Mouse (Mus musculus) liver, embryonic 11.5 days (tissue): Measurements from ENCODE around the gene Lmbr1l. TPM values are rescaled to one million over a fixed set of nuclear protein-coding genes. Genes with fewer than 3 reads are reported as not detected.

Experiments used
- ATAC-seq: fragments of 200-750 bp; cut with Nextera tagmentation; replicated peaks from 2 replicates; pipeline ENCODE4 v1.8.0; 2017; ENCODE audit warnings: moderate number of reproducible peaks, mild to moderate bottlenecking, moderate TSS enrichment, moderate library complexity; ENCODE audit not compliant: low FRiP score
- DNase-seq: peaks from one replicate; pipeline ENCODE4 v3.0.0-alpha.2; 2017; ENCODE audit warnings: low spot score
- H3K27ac ChIP-seq: fragments of 300-500 bp; sonication (generic); 2 replicates; pipeline ENCODE4 v1.5.1; 2014; ENCODE audit warnings: mild to moderate bottlenecking, low read depth, low read length, control low read depth
- H3K27me3 ChIP-seq: fragments of 300-500 bp; sonication (generic); replicated peaks from 2 replicates; pipeline ENCODE4 v1.6.1; 2014; ENCODE audit warnings: low read length, mixed read lengths; ENCODE audit not compliant: control insufficient read depth, insufficient read depth
- H3K36me3 ChIP-seq: fragments of 300-500 bp; sonication (generic); 2 replicates; pipeline ENCODE4 v1.6.1; 2014; ENCODE audit warnings: mild to moderate bottlenecking, low read length, moderate library complexity, mixed read lengths; ENCODE audit not compliant: control insufficient read depth, insufficient read depth
- H3K4me1 ChIP-seq: fragments of 300-500 bp; sonication (generic); replicated peaks from 2 replicates; pipeline ENCODE4 v1.6.1; 2014; ENCODE audit warnings: low read length, mixed read lengths; ENCODE audit not compliant: control insufficient read depth, insufficient read depth
- H3K4me2 ChIP-seq: fragments of 300-500 bp; sonication (generic); 2 replicates; pipeline ENCODE4 v1.6.1; 2014; ENCODE audit warnings: mild to moderate bottlenecking, control low read depth, moderate library complexity
- H3K4me3 ChIP-seq: fragments of 300-500 bp; sonication (generic); 2 replicates; pipeline ENCODE4 v1.5.1; 2014; ENCODE audit warnings: low read depth, low read length, control low read depth
- H3K9ac ChIP-seq: fragments of 300-500 bp; sonication (generic); 2 replicates; pipeline ENCODE4 v1.6.1; 2014; ENCODE audit warnings: low read depth, low read length, control low read depth
- H3K9me3 ChIP-seq: fragments of 300-500 bp; sonication (generic); 2 replicates; pipeline ENCODE4 v1.6.1; 2016; ENCODE audit warnings: low read length, inconsistent platforms, mixed read lengths; ENCODE audit not compliant: control insufficient read depth
- WGBS: fragments of 180-500 bp; shearing (Covaris S2); extraction: QIAGEN DNeasy Blood & Tissue Kit; methylation state at CpG from one replicate; pipeline ENCODE4 v1.1.7; 2014; 5-methylcytosine and 5-hydroxymethylcytosine counted together
- polyA plus RNA-seq: library from polyadenylated mRNA; unstranded; fragments of >200 nt; fragmentation: Nextera tagmentation; extraction: Ambion mirVana; gene quantifications from 2 replicates; pipeline ENCODE4 v1.2.1, GENCODE M21; 2014

Lmbr1l gene
- polyA plus RNA-seq, 1 experiment from 2014 or later: 2.8 TPM

DNA sequence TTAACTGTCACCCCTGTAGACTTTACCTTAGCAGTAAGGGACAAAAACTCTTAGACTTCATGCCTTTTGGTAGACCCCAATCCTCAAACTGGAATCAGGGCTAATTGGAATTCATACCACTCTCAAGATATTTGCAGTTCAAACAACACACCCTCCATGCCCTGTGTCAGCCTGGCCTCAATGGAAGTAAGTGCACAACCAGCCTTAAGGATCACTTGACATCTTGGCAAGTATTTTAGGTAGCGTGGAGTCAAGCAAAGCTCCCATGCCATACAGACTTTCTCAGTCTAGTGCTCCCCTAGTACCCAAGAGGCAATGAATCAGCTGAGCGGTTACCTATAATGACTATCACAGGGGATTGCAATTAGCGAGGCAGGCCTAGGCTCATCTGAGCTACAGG is 13.0 kb upstream of the Lmbr1l start:
- DNase-seq (no peak), ATAC-seq (no peak)
- WGBS: 81% methylated on average over 3 of the region's 3 CpGs
- H3K4me3 ChIP-seq: no peak overlapping the region
- H3K36me3 ChIP-seq: peaks cover 2% of the 10 kb centered on the region; the same call in 1 of the 2 replicates
- H3K27ac ChIP-seq: 0 out of 2 replicates have a peak overlapping the region, but pooled peaks have one; percentile 42
- H3K27me3 ChIP-seq: no peaks in the 10 kb centered on the region
- peaks cover 17% of the 10 kb centered on the region for H3K4me1 ChIP-seq
- no peak overlapping the region for H3K9ac ChIP-seq
- no peaks in the 10 kb centered on the region for H3K9me3 ChIP-seq
- H3K4me2 ChIP-seq: peak overlapping the region; percentile 3; the same call in 1 of the 2 replicates

DNA sequence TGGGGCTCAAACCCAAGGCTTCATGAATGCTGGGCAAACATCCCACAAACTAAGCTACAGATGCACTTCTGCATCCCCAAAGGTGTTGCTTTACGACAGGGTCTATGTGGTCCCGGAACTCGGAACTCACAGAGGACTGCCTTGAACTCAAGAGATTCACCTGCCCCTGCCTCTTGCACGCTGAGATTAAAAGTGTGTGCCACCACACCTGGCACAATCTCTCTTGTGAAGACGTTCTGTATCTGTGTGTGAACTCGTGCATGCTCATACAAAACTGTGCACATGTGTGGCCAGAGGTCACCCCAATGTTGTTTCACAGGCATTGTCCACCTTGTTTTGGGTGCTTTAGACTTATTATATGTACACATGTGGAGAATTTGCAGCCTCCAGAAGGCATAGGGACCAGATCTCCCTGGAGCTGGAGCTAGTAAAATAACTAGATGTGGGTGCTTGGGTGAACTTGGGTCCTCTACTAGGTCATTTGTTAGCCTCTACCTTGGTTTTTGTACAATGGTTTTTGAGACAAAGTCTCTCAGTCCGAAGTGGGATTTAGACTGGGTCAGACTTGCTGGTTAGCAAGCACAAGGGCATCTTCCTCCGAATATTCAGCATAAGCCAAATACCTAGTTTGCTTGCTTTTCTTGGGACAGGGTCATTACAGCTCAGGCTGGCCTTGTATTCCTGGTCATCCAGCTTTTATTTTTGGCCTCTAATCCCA is 12.1 kb upstream of the Lmbr1l start:
- no peak for DNase-seq
- peaks cover 9% of the 10 kb centered on the region for H3K4me1 ChIP-seq

DNA sequence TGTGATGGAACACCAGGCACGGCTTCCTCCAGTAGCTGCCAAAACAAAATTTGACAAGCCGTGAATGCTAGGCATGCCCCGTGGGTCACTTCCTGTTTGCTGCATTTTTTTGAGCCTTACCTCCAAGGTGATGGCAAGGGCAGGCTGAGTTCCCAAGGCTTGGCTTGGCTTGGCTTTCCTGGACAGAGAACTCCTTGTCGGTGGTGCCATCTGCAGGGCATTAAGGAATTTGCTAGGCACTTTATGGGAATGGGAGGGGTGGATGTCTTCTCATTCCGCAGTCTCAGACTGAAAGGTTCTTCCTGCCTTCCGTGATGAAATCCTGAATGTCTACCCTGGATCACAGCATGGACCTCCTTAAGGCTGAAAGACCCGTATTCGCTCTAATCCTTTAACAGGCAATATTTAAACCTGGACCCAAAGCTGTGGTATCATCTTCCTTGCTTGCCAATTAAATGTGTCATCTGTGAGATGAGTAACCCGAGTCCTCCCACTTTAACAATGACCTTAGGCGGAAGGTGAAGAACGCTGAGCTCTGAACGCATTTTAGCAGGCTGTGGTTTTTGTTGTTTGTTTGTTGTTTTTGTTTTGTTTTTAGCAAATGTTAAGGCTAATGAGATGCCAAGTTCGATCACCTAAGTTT is 10.7 kb upstream of the Lmbr1l start:
- H3K4me2 ChIP-seq: 0 out of 2 replicates have a peak overlapping the region, but pooled peaks have one; percentile 29
- no peaks in the 10 kb centered on the region for H3K27me3 ChIP-seq
- H3K9ac ChIP-seq: no peak overlapping the region
- no peak overlapping the region for H3K27ac ChIP-seq
- H3K9me3 ChIP-seq: no peaks in the 10 kb centered on the region
- 0 out of 2 replicates have a peak, but pooled peaks have one; percentile 22 for ATAC-seq
- WGBS: 15% methylated on average over 13 of the region's 13 CpGs
- H3K36me3 ChIP-seq: peaks cover 2% of the 10 kb centered on the region; the same call in 1 of the 2 replicates
- no peak overlapping the region for H3K4me3 ChIP-seq
- H3K4me1 ChIP-seq: peaks cover 8% of the 10 kb centered on the region; the same call in 1 of the 2 replicates
- DNase-seq: peak; percentile 61

More for the DNA sequence above, 12.1 kb upstream of the Lmbr1l start:
- H3K9me3 ChIP-seq: no peaks in the 10 kb centered on the region
- peaks cover 2% of the 10 kb centered on the region; the same call in 1 of the 2 replicates for H3K36me3 ChIP-seq
- H3K27ac ChIP-seq: peak overlapping the region; percentile 22; the same call in 1 of the 2 replicates
- H3K27me3 ChIP-seq: no peaks in the 10 kb centered on the region
- H3K9ac ChIP-seq: no peak overlapping the region
- no peak overlapping the region for H3K4me2 ChIP-seq
- no peak for ATAC-seq
- 47% methylated on average over 8 of the region's 8 CpGs for WGBS
- no peak overlapping the region; the same call in 1 of the 2 replicates for H3K4me3 ChIP-seq

DNA sequence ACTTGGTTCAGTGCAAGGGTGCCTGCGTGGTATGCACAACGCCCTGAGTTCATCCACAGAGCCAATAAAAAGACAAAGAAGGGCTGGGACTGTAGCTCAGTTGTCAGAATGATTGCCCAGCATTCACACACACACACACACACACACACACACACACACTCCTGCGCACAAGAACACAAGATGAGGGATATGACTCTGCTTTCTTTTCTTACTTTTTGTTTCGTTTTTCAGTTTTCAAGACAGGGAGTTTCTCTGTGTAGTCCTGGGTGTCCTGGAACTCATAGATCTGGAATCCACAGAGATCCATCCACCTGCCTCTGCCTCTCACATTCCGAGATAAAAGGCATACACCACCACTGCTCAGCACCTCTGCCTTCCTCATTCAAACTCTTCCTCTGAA is 9.5 kb upstream of the Lmbr1l start:
- Histone ChIP-seq H3K9me3 (no peaks in the 10 kb centered on the region), H3K27me3 (no peaks in the 10 kb centered on the region), H3K27ac (no peak overlapping the region), H3K4me3 (no peak overlapping the region), H3K4me1 (peaks cover 6% of the 10 kb centered on the region; the same call in 1 of the 2 replicates), H3K4me2 (no peak overlapping the region), H3K9ac (no peak overlapping the region), H3K36me3 (no peaks in the 10 kb centered on the region)
- ATAC-seq (no peak), DNase-seq (no peak)
- 81% methylated on average over 5 of the region's 5 CpGs for WGBS

DNA sequence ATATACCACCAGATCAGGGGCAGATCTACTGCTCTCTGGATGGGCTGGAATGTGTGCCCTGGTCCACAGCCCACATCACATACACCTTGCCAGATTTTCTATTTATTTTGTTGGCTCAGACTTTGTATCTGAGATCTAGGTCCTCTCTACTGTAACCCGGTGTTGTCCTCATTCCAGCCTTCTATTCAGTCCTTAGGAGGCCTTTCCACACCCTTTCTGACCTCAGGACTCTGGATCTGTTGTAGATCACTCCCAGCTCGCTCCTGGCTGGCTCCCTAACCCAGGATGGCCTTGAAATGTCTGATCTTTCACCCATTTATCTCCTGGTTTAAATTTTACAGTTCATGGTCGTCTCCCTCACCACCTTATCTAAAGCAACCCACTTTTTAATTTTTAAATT is 6.7 kb upstream of the Lmbr1l start:
- ATAC-seq: no peak
- peaks cover 4% of the 10 kb centered on the region; the same call in 1 of the 2 replicates for H3K4me1 ChIP-seq
- no peaks in the 10 kb centered on the region for H3K9me3 ChIP-seq
- H3K36me3 ChIP-seq: no peaks in the 10 kb centered on the region
- no peak overlapping the region for H3K4me2 ChIP-seq
- H3K27me3 ChIP-seq: no peaks in the 10 kb centered on the region
- 57% methylated on average over 3 of the region's 3 CpGs for WGBS
- no peak overlapping the region for H3K27ac ChIP-seq
- DNase-seq: no peak
- H3K9ac ChIP-seq: no peak overlapping the region
- no peak overlapping the region for H3K4me3 ChIP-seq

DNA sequence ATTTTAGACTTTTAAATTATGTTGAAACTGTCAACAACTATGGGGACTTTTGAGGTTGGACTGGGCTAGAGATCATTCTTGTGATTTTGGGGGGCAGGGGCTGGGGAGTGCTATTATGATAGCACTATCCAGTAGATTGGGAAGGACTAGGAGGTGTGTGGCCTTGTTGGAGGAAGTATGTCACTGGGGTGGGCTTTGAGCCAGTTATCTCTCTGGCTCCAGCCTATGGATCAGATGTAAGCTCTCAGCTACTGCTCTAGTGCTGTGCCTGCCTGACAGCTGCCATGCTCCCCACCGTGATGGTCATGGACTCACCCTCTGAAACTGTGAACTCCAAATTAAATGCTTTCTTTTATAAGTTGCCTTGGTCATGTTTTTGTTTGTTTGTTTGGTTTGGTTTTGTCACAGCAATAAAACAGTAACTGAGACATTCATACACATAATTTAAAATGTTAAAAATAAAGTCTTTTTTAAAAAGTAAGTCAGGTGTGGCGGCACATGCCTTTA is 5.1 kb upstream of the Lmbr1l start:
- Histone ChIP-seq H3K36me3 (no peaks in the 10 kb centered on the region), H3K4me1 (no peaks in the 10 kb centered on the region; the same call in 1 of the 2 replicates), H3K9ac (no peak overlapping the region), H3K4me3 (no peak overlapping the region), H3K9me3 (no peaks in the 10 kb centered on the region), H3K4me2 (no peak overlapping the region), H3K27ac (no peak overlapping the region), H3K27me3 (no peaks in the 10 kb centered on the region)
- no peak for ATAC-seq
- 77% methylated on average over 2 of the region's 2 CpGs for WGBS
- no peak for DNase-seq

DNA sequence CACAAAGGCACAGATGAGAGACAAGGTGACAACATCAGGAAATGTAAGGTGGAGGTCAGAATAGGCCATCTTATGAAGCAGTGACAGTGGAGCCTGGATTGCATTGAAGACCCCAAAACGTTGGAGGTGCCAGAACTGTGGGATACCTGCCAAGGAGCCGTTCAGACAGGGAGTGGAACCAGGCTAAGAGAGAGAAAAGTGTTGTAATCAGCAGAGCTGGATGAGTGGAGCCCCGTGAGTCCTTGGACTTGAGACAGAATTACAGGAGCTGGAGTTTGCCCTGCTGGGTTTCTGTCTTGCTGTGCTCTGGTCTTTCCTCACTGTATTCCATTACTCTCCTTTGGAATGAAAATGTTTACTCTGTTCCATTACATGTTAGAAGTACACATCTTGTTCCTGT is 4.5 kb upstream of the Lmbr1l start:
- Histone ChIP-seq H3K4me1 (no peaks in the 10 kb centered on the region; the same call in 1 of the 2 replicates), H3K27ac (no peak overlapping the region), H3K27me3 (no peaks in the 10 kb centered on the region), H3K4me2 (no peak overlapping the region), H3K9ac (no peak overlapping the region), H3K4me3 (no peak overlapping the region), H3K9me3 (no peaks in the 10 kb centered on the region), H3K36me3 (no peaks in the 10 kb centered on the region)
- ATAC-seq (no peak), DNase-seq (no peak)
- 49% methylated on average over 3 of the region's 3 CpGs for WGBS

DNA sequence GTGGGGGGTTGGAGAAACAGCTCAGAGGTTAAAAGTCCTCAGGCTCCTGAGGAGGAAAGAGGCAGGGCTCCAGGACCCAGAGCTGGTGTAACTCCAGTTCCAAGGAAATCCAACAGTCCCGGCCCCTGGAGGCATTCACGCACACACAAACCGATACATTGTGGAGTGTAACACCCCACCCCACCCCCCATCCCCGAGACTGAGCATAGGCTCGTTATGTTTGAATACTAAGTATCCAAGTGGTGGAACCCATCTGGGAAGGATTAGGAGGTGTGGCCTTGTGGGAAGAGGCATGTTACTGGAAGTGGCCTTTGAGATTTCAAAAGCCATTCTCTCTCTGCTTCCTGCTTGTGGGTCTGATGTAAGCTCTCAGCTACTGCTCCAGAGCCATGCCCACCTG is 3.5 kb upstream of the Lmbr1l start:
- 80% methylated on average over 5 of the region's 5 CpGs for WGBS
- H3K36me3 ChIP-seq: no peaks in the 10 kb centered on the region

More for the DNA sequence above, 3.5 kb upstream of the Lmbr1l start:
- no peaks in the 10 kb centered on the region for H3K27me3 ChIP-seq
- H3K4me3 ChIP-seq: no peak overlapping the region
- H3K4me1 ChIP-seq: no peaks in the 10 kb centered on the region; the same call in 1 of the 2 replicates
- no peak overlapping the region for H3K4me2 ChIP-seq
- ATAC-seq: no peak
- no peaks in the 10 kb centered on the region for H3K9me3 ChIP-seq
- no peak overlapping the region for H3K27ac ChIP-seq
- no peak for DNase-seq
- no peak overlapping the region for H3K9ac ChIP-seq
